Mouse (Mus musculus): ENCODE measurements around the gene Scarb2. TPM values are rescaled to one million over a fixed set of nuclear protein-coding genes. Genes with fewer than 3 reads are reported as not detected.

Gene Scarb2
- polyA plus RNA-seq, 1 experiment from 2014 or later = 9.1 TPM

DNA sequence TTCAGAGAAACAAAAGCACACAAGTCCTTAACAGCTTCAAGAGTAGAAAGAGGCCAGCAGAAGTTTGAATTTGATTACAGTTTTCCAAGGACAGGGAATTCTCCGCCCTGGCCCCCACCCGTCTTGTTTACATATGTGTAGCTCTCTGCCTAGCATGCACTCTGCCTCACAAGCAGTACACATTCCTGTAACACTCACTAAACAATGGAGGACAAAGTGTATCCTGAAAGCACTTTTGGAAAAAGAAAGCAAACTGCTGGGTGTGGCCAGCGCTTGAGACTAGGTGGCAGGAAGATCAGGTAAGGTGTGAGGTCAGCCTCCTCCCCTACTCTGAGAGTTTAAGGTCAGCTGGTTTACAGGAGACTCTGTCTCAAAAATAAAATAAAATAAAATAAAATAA, 8.4 kb downstream of the Scarb2 start:
- DNase-seq (ENCODE audit: low spot score) = no peak
- peak overlapping the region; percentile 36 for H3K27ac ChIP-seq
- ATAC-seq (replicated peaks; ENCODE audit: low FRiP score, low read depth) = no peak

DNA sequence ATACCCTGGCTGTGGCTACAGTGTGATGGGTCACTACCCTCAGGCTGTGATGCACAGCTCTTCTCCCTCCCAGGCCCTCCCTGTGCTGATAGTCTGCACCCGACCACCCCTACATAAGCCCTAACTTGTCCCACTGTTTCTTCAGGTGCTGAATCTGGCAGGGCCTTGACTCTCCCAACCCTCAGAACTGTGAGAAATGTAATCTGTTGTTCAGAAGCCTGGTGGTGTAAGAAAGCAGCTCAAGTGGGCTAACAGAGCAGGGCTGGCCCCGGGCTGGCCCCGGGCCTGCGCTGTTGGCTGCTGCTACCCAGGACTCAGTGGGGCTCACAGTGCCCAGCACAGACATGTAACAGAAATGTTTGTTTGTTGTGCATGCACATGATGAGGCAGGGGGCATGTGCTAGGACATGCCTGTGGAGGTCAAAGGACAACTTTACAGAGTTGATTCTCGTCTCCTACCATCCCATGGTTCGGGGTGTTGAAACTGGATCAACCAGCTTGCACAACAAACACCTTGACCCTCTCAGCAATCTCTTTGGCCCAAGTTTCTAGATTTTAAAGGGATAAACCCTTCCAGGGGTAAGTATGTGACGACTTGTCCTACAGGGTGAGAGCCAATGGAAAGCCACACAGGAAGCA, 10.7 kb downstream of the Scarb2 start:
- Histone ChIP-seq H3K9me3 (replicated peaks; ENCODE audit: low read length) (no peaks in the 10 kb centered on the region), H3K27me3 (ENCODE audit: insufficient read depth, low read length) (no peaks in the 10 kb centered on the region), H3K27ac (no peak overlapping the region), H3K4me2 (ENCODE audit: low read length) (no peak overlapping the region), H3K36me3 (ENCODE audit: insufficient read depth, low read length) (no peaks in the 10 kb centered on the region), H3K9ac (ENCODE audit: low read depth, low read length) (no peak overlapping the region), H3K4me3 (replicated peaks; ENCODE audit: low read depth, low read length) (no peak overlapping the region), H3K4me1 (replicated peaks; ENCODE audit: insufficient read depth, low read length) (no peaks in the 10 kb centered on the region; the same call in 1 of the 2 replicates)
- WGBS = 81% methylated on average over 7 of the region's 7 CpGs
- TF ChIP-seq CTCF (IDR thresholded peaks at IDR 0.05; ENCODE audit: low read depth) = no peak
- DNase-seq (ENCODE audit: low spot score) (no peak), ATAC-seq (replicated peaks; ENCODE audit: low FRiP score, low read depth) (no peak)

More for the DNA sequence above, 8.4 kb downstream of the Scarb2 start:
- Histone ChIP-seq H3K4me1 (replicated peaks; ENCODE audit: insufficient read depth, low read length) (no peaks in the 10 kb centered on the region), H3K27me3 (ENCODE audit: insufficient read depth, low read length) (no peaks in the 10 kb centered on the region), H3K4me3 (replicated peaks; ENCODE audit: low read depth, low read length) (no peak overlapping the region), H3K9ac (ENCODE audit: low read depth, low read length) (no peak overlapping the region), H3K4me2 (ENCODE audit: low read length) (no peak overlapping the region), H3K9me3 (replicated peaks; ENCODE audit: low read length) (no peaks in the 10 kb centered on the region), H3K36me3 (ENCODE audit: insufficient read depth, low read length) (no peaks in the 10 kb centered on the region)
- 62% methylated on average over 3 of the region's 3 CpGs for WGBS
- no peak for TF ChIP-seq CTCF (IDR thresholded peaks at IDR 0.05; ENCODE audit: low read depth)

DNA sequence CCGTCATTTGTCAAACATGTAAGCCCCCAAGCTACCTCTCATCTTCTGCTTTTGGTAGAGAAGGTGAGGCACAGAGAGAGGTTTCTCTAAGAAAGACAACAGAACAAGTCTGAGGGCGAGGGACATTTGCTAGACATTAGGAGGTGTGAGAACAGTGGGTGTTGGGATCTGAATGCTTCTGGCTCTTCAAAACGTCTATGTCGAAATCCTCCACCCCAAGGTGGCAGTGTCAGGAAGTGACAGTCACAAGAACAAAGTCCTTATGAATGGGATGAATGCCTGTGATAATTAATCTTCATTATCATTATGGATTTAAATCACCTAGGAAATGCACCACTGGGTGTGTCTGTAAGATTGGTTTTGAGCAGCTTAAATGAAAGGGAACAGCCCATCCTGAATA, 11.3 kb downstream of the Scarb2 start:
- no peak for ATAC-seq (replicated peaks; ENCODE audit: low FRiP score, low read depth)

DNA sequence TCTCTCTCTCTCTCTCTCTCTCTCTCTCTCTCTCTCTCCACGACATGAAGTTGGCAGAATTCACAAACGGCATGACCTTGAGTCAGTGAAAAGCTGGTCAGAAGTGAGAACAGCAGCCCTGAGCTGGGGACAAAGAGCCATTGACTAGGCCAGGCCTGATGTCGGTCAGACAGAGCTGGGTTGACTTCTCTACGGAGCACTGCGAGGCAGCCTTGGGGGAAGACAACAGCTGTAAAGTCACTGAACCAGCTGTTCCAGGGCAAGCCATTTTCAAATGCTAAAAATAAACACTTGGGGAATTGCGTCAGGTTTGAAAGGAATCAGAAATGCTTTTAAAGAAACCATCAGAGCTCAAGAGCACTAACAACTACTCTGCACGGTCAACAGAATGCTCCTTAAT, 13.2 kb downstream of the Scarb2 start:
- no peak for ATAC-seq (replicated peaks; ENCODE audit: low FRiP score, low read depth)

More for the DNA sequence above, 11.3 kb downstream of the Scarb2 start:
- 0 out of 2 replicates have a peak, but pooled peaks have one; percentile 1 for TF ChIP-seq CTCF (IDR thresholded peaks at IDR 0.05; ENCODE audit: low read depth)
- H3K27me3 ChIP-seq (ENCODE audit: insufficient read depth, low read length) = no peaks in the 10 kb centered on the region
- H3K9me3 ChIP-seq (replicated peaks; ENCODE audit: low read length) = no peaks in the 10 kb centered on the region
- no peak overlapping the region for H3K4me2 ChIP-seq (ENCODE audit: low read length)
- H3K4me3 ChIP-seq (replicated peaks; ENCODE audit: low read depth, low read length) = no peak overlapping the region
- 53% methylated on average over 4 of the region's 4 CpGs for WGBS
- no peaks in the 10 kb centered on the region; the same call in 1 of the 2 replicates for H3K4me1 ChIP-seq (replicated peaks; ENCODE audit: insufficient read depth, low read length)
- H3K27ac ChIP-seq = no peak overlapping the region
- no peak overlapping the region for H3K9ac ChIP-seq (ENCODE audit: low read depth, low read length)
- DNase-seq (ENCODE audit: low spot score) = no peak
- no peaks in the 10 kb centered on the region for H3K36me3 ChIP-seq (ENCODE audit: insufficient read depth, low read length)

GRCm38 (mm10) chr5:92490779-92491178, 15.9 kb downstream of the Scarb2 start:
- no peaks in the 10 kb centered on the region for H3K27me3 ChIP-seq (ENCODE audit: insufficient read depth, low read length)
- DNase-seq (ENCODE audit: low spot score) = no peak
- no peak overlapping the region for H3K4me3 ChIP-seq (replicated peaks; ENCODE audit: low read depth, low read length)
- no peak overlapping the region for H3K4me2 ChIP-seq (ENCODE audit: low read length)
- H3K27ac ChIP-seq = no peak overlapping the region
- TF ChIP-seq CTCF (IDR thresholded peaks at IDR 0.05; ENCODE audit: low read depth) = no peak
- 75% methylated on average over 4 of the region's 4 CpGs for WGBS
- H3K9ac ChIP-seq (ENCODE audit: low read depth, low read length) = no peak overlapping the region
- H3K36me3 ChIP-seq (ENCODE audit: insufficient read depth, low read length) = no peaks in the 10 kb centered on the region; the same call in 1 of the 2 replicates
- H3K4me1 ChIP-seq (replicated peaks; ENCODE audit: insufficient read depth, low read length) = peaks cover 15% of the 10 kb centered on the region
- no peak for ATAC-seq (replicated peaks; ENCODE audit: low FRiP score, low read depth)
- no peaks in the 10 kb centered on the region for H3K9me3 ChIP-seq (replicated peaks; ENCODE audit: low read length)

More for the DNA sequence above, 13.2 kb downstream of the Scarb2 start:
- Histone ChIP-seq H3K27me3 (ENCODE audit: insufficient read depth, low read length) (no peaks in the 10 kb centered on the region), H3K36me3 (ENCODE audit: insufficient read depth, low read length) (no peaks in the 10 kb centered on the region), H3K4me2 (ENCODE audit: low read length) (no peak overlapping the region), H3K4me1 (replicated peaks; ENCODE audit: insufficient read depth, low read length) (peaks cover 10% of the 10 kb centered on the region), H3K27ac (0 out of 2 replicates have a peak overlapping the region, but pooled peaks have one; percentile 28), H3K4me3 (replicated peaks; ENCODE audit: low read depth, low read length) (no peak overlapping the region), H3K9me3 (replicated peaks; ENCODE audit: low read length) (no peaks in the 10 kb centered on the region), H3K9ac (ENCODE audit: low read depth, low read length) (no peak overlapping the region)
- WGBS = 46% methylated on average over 7 of the region's 7 CpGs
- DNase-seq (ENCODE audit: low spot score) = peak; percentile 70
- TF ChIP-seq CTCF (IDR thresholded peaks at IDR 0.05; ENCODE audit: low read depth) = no peak

GRCm38 (mm10) chr5:92490304-92490703, 16.3 kb downstream of the Scarb2 start:
- WGBS = 72% methylated on average over 3 of the region's 3 CpGs

More at GRCm38 (mm10) chr5:92490304-92490703, 16.3 kb downstream of the Scarb2 start:
- no peak overlapping the region for H3K27ac ChIP-seq
- H3K27me3 ChIP-seq (ENCODE audit: insufficient read depth, low read length) = no peaks in the 10 kb centered on the region
- no peak overlapping the region for H3K9ac ChIP-seq (ENCODE audit: low read depth, low read length)
- ATAC-seq (replicated peaks; ENCODE audit: low FRiP score, low read depth) (no peak), DNase-seq (ENCODE audit: low spot score) (no peak)
- TF ChIP-seq CTCF (IDR thresholded peaks at IDR 0.05; ENCODE audit: low read depth) = no peak
- no peak overlapping the region for H3K4me3 ChIP-seq (replicated peaks; ENCODE audit: low read depth, low read length)
- peaks cover 15% of the 10 kb centered on the region for H3K4me1 ChIP-seq (replicated peaks; ENCODE audit: insufficient read depth, low read length)
- H3K4me2 ChIP-seq (ENCODE audit: low read length) = no peak overlapping the region
- no peaks in the 10 kb centered on the region for H3K9me3 ChIP-seq (replicated peaks; ENCODE audit: low read length)
- H3K36me3 ChIP-seq (ENCODE audit: insufficient read depth, low read length) = no peaks in the 10 kb centered on the region; the same call in 1 of the 2 replicates
